Mouse (Mus musculus) layer of hippocampus, postnatal 25 days (tissue): ENCODE data around the gene Syne2. TPM values are rescaled to one million over a fixed set of nuclear protein-coding genes. Genes with fewer than 3 reads are reported as not detected.

Experiments used
- microRNA-seq, 2 experiments: library from miRNA; unstranded; fragments of <30 nt; microRNA quantifications; one replicate each; pipeline ENCODE4 v1.2.0; 2021
- total RNA-seq, 2 experiments: library from RNA; stranded (reverse); gene quantifications; 2 replicates each; pipeline ENCODE4 v1.2.3; 2021

Syne2 gene
- total RNA-seq, 2 experiments from 2014 or later: 23.0 to 25.5 TPM

Small RNA genes lying within 50 kb of the gene (microRNA-seq; reads per million reads assigned to microRNA genes)
- gene Mir5101: 0 reads per million in 2 experiments

Other genes with a start within 250 kb of the Syne2 start
- 10 to 100 TPM; 74.0 to 80.2 TPM for gene Ppp2r5e, start 221.9 kb upstream of the Syne2 start, total RNA-seq
- 1 to 10 TPM; 3.5 to 3.9 TPM for gene Wdr89, start 148.6 kb upstream of the Syne2 start, total RNA-seq
- 10 to 100 TPM; 30.1 to 34.8 TPM for gene Sgpp1, start 82.4 kb upstream of the Syne2 start, total RNA-seq